Mouse (Mus musculus): Measurements from ENCODE around the gene Pheta2.
"Not testable (repeated sequence)": the region's sequence is repeated elsewhere in the genome, so short reads cannot be mapped to it uniquely, and the experiment has no call there.

Pheta2 gene

GRCm38 (mm10) chr15:82368851-82369250, 30.1 kb downstream of the Pheta2 start:
- DNase-seq (ENCODE audit: low read depth, low spot score): no peak

GRCm38 (mm10) chr15:82372446-82372845, 33.7 kb downstream of the Pheta2 start:
- DNase-seq (ENCODE audit: low read depth, low spot score): no peak

DNA sequence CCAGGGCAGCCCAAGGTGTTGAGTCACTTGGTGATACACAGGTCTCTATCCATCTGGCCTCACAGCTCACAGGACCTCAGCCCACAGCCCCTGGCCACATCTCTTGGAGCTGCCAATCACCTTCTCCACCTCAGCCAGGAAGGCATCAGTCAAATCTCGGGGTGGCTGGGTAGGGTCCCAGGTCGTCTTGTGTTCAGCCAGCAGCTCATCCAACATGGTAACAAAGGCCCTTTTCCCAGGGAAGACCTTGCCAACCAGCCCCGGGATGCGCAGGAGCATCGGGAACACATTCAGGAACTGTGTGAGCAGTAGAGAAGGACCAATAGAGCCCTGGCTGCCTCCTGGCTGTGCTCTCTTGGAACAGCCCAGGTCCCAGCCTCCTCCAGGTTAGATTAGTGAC, 34.2 kb downstream of the Pheta2 start:
- no peak for DNase-seq (ENCODE audit: low read depth, low spot score)

- no peak for DNase-seq (ENCODE audit: low read depth, low spot score)
These were observed 35.7 kb downstream of the Pheta2 start for GRCm38 (mm10) chr15:82374437-82374836.

DNA sequence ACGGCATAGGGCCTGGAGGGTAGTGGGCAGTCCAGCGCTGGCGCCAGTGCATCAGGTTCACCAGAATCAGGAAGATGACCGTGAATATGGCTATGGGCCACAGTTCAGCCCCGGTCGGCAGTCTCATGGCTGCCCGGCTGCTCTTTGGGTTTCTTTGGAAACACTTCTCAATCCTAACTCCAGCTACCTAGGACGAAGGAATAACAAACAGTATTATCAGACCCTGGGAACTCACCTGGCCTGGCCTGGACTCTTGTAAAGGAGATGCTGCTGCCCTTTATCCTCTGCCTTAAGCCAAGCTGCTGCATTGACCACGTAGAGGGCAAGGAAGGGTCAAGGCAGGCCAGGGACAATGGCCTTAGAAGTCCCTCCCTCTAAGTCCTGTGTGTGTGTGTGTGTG, 37.1 kb downstream of the Pheta2 start:
- DNase-seq (ENCODE audit: low read depth, low spot score): no peak

DNA sequence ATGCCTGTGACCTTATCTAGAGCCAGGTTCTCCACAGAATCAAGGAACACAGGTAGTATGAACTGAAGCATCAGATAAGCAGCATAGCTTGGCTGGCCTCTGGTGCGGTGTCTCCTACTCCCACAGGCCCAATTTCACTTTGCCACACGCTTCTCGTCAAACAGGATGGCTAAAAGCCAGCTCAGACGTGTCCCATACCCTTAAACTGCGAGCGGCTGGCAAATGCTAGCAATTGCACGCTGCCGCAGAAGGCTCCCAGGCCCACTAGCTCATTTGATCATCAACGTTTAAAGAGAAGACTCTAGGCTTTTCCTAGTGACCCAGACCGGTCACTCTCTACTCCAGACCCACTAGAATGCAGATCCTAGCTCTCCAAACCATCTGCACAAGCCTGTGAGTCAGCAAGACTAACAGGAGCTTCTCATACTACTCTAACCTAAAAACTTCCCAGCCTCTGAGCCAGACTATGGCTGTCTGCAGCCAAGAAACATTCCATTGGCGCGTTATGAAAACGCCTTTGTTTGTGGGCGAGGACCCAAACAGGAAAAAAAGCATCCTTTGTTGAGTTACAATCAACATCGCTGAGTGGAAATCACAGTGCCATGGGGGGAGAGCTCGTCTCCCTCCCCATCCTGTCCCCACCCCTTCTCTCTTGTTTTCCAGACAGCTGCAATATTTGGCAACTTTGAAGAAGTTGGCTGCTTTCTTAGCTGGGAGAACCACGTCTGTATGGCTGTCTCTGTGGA, 37.8 kb downstream of the Pheta2 start:
- DNase-seq (ENCODE audit: low read depth, low spot score): no peak

- no peak for DNase-seq (ENCODE audit: low read depth, low spot score)
These were observed 39.0 kb downstream of the Pheta2 start for GRCm38 (mm10) chr15:82377701-82378100.

GRCm38 (mm10) chr15:82378261-82379180, 39.8 kb downstream of the Pheta2 start:
- DNase-seq (ENCODE audit: low read depth, low spot score): no peak

DNA sequence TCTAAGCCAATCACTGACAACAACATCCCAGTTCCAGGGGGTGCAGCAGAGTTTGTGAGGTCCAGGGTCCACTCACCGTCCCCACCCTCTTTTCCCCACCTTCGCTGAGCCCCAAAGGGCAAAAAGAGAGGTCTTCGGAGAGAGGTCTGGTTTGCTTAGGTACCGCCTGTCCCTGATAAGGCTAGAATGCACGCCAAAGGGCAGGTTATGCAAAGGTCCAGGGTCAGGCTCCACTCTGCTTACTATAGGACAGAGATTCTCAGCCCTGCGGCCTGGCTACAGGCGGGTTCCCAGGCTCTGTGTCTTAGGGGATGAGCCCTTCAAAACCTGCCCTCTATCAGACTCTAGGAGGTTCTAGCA, 40.7 kb downstream of the Pheta2 start:
- DNase-seq (ENCODE audit: low read depth, low spot score): no peak

DNA sequence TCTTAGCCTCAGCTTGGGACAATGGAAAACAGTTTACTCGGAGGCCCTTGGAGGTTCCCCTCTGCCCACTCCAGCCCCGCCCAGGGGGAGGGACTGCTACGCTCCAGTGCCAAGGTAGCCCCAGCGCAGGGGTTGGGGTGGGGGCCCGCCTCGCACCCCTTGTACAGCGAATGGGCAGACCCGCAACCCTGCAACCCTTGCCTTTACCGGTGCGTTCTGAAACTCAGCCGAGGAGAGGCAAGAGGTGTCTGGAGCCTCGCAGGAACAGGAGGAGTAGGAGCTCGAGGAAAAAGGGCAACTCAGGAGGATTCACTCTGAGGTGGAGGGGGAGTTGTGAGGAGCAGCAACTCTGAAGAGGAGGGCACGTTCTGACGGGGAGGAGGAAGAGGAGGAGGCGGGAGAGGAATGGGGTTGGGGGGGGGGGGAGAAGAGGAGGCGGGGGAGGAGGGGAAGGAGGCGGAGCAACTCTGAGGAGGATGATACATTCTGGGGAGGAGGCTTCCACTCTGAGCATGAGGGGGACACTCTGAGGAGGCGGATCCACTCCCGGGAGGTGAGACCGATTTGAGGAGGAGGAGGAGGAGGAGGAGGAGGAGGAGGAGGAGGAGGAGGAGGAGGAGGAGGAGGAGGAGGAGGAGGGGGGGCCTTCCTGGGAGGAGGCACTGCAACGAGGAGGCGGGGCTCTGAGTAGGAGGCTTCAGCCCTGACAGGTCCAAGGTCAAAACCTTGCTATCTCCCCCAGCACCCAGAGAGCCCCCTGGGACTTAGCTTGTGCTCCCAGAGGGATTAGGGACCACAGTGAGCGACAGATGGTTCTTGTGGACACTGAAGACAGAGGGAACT, 41.4 kb downstream of the Pheta2 start, which contains the start of gene Cyp2d22:
TSS of gene Cyp2d22 (minus strand) at position 390 of the 843 bp plus-strand sequence.
- DNase-seq (ENCODE audit: low read depth, low spot score): peak; percentile 60

DNA sequence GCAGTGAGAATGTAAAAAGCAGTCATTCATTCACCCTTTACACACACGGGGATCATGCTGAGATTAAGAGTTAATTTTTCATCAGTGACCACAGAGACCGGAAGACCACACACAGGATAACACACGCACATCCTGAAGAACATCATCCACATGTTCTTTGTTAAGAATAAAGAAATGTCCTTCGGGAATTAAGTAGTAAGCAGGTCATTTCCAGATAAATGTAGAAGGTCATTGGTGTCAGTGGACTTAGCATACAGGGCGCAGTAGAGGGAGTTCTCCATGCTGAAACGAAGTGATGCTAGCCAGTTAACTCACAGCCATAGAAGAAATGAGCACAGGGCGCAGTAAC, 41.9 kb downstream of the Pheta2 start:
- no peak for DNase-seq (ENCODE audit: low read depth, low spot score)

- DNase-seq (ENCODE audit: low read depth, low spot score): no peak
These were observed 43.7 kb downstream of the Pheta2 start for GRCm38 (mm10) chr15:82382441-82382840.

DNA sequence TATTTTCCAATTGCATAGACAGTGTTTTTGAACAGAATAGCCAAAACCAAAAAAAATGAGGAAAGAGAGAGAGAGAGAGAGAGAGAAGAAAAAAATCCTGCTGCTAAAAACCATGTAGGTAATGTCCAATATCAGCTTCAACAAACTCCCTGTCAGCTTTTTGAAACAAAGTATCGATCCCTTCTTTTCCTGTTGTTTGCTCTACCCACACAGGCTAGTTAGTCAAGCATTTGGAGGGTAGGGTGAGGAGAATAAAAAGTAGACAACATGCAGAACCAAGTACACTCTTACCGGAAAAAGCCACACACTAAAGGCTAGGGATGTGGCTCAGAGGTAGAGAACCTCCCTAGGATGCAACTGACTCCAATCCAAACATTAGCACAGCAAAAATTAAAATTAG, 47.0 kb downstream of the Pheta2 start:
- no peak for DNase-seq (ENCODE audit: low read depth, low spot score)

GRCm38 (mm10) chr15:82389916-82390315, 51.2 kb downstream of the Pheta2 start:
- DNase-seq (ENCODE audit: low read depth, low spot score): not testable (repeated sequence)

DNA sequence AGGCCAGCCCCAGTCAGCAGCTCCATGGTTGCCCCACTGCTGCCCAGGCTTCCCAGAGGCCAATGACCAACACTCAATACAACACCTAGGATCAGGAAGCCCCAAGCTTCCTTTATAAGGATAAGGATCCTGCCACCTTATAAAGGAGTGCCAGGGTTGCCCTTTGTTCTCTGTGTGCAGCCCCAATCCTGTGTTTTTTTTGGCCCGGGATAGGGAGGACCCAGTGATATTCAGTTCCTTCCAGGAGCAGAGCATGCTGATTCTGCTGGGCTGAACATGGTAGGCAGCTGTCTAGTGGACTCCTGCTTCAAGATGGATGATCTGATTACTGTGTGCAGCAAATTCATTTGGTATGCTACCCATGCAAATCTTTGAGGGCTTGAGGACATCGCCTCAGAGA, 55.2 kb downstream of the Pheta2 start, which contains the start of gene Cyp2d11:
TSS of gene Cyp2d11 (minus strand) at position 101 of the 400 bp plus-strand sequence.
- not testable (repeated sequence) for DNase-seq (ENCODE audit: low read depth, low spot score)
